Mouse (Mus musculus): ENCODE data around the gene Cdipt.

The Cdipt gene

GRCm38 (mm10) chr7:127014320-127014719, 38.6 kb downstream of the Cdipt start, which contains the start of gene Mvp:
TSS of gene Mvp (minus strand) at chr7:127014621.
- peak; percentile 66 for DNase-seq

GRCm38 (mm10) chr7:127014993-127015392, 39.3 kb downstream of the Cdipt start:
- DNase-seq: no peak

- DNase-seq: peak; percentile 61
These were observed 40.4 kb downstream of the Cdipt start for GRCm38 (mm10) chr7:127016081-127016480.

GRCm38 (mm10) chr7:127016481-127016485, 40.6 kb downstream of the Cdipt start, which contains the start of gene Pagr1b:
TSS of gene Pagr1b (minus strand) at chr7:127016484.
- no peak for DNase-seq

- DNase-seq: peak; percentile 71
These were observed 40.8 kb downstream of the Cdipt start for GRCm38 (mm10) chr7:127016486-127016938.

- peak; percentile 97 for DNase-seq
These were observed 41.5 kb downstream of the Cdipt start, which contains the start of gene Pagr1a for GRCm38 (mm10) chr7:127016971-127017949. TSS of gene Pagr1a (minus strand) at chr7:127017352.

GRCm38 (mm10) chr7:127017950-127018345, 42.2 kb downstream of the Cdipt start:
- DNase-seq: no peak

- peak; percentile 52 for DNase-seq
These were observed 42.9 kb downstream of the Cdipt start for GRCm38 (mm10) chr7:127018416-127019305.

- peak; percentile 47 for DNase-seq
These were observed 43.7 kb downstream of the Cdipt start for GRCm38 (mm10) chr7:127019306-127019960.

GRCm38 (mm10) chr7:127020031-127020430, 44.3 kb downstream of the Cdipt start:
- DNase-seq: peak; percentile 53

- DNase-seq: no peak
These were observed 44.8 kb downstream of the Cdipt start for GRCm38 (mm10) chr7:127020491-127020890.

- peak; percentile 69 for DNase-seq
These were observed 45.3 kb downstream of the Cdipt start, which contains the start of the genes Gm42742 and Prrt2 for GRCm38 (mm10) chr7:127020901-127021562. TSS of gene Gm42742 (minus strand) at chr7:127021097. TSS of gene Prrt2 (minus strand) at chr7:127021211.

GRCm38 (mm10) chr7:127021563-127022527, 46.1 kb downstream of the Cdipt start:
- DNase-seq: no peak

GRCm38 (mm10) chr7:127022528-127023271, 47.0 kb downstream of the Cdipt start:
- DNase-seq: no peak

- DNase-seq: peak; percentile 56
These were observed 47.6 kb downstream of the Cdipt start for GRCm38 (mm10) chr7:127023272-127023691.

GRCm38 (mm10) chr7:127023896-127024690, 48.4 kb downstream of the Cdipt start:
- peak; percentile 51 for DNase-seq

GRCm38 (mm10) chr7:127024755-127025555, 49.2 kb downstream of the Cdipt start:
- DNase-seq: peak; percentile 82

GRCm38 (mm10) chr7:127025556-127026160, 49.9 kb downstream of the Cdipt start:
- DNase-seq: peak; percentile 67
